Mouse (Mus musculus) retina, postnatal 1 day (tissue): ENCODE measurements around the gene Zbtb17.

Experiments used
- DNase-seq: peaks from one replicate; pipeline ENCODE4 v3.0.0-alpha.2; 2012

Gene Zbtb17

GRCm38 (mm10) chr4:141504471-141504870 lies 60.0 kb downstream of the Zbtb17 start:
- DNase-seq, result no peak

GRCm38 (mm10) chr4:141505810-141506209 lies 61.4 kb downstream of the Zbtb17 start:
- DNase-seq, result no peak

GRCm38 (mm10) chr4:141506352-141506751 lies 61.9 kb downstream of the Zbtb17 start:
- DNase-seq, result peak; percentile 89

- peak; percentile 40 for DNase-seq
Measured at GRCm38 (mm10) chr4:141506893-141507292, 62.4 kb downstream of the Zbtb17 start.

GRCm38 (mm10) chr4:141510457-141510856 lies 66.0 kb downstream of the Zbtb17 start:
- no peak for DNase-seq

GRCm38 (mm10) chr4:141512145-141512544 lies 67.7 kb downstream of the Zbtb17 start:
- DNase-seq, result no peak

GRCm38 (mm10) chr4:141514179-141514641 lies 69.8 kb downstream of the Zbtb17 start:
- DNase-seq, result no peak
